Mouse (Mus musculus): ENCODE data around the gene Cdk6. TPM values are rescaled to one million over a fixed set of nuclear protein-coding genes. Genes with fewer than 3 reads are reported as not detected.
A peak's percentile ranks its signal among the peaks of the same experiment; 100 is the strongest.

Cdk6 gene
- total RNA-seq, 2 experiments from 2014 or later = 179 to 200 TPM

GRCm38 (mm10) chr5:3371212-3371611, 29.9 kb downstream of the Cdk6 start:
- 0 out of 2 replicates have a peak, but pooled peaks have one; percentile 23 for ATAC-seq (replicated peaks; ENCODE audit: low FRiP score, low TSS enrichment, poor library complexity, severe bottlenecking)

GRCm38 (mm10) chr5:3373170-3373569, 31.9 kb downstream of the Cdk6 start:
- no peak for ATAC-seq (replicated peaks; ENCODE audit: low FRiP score, low TSS enrichment, poor library complexity, severe bottlenecking)

- ATAC-seq (replicated peaks; ENCODE audit: low FRiP score, low TSS enrichment, poor library complexity, severe bottlenecking) = no peak
Measured at GRCm38 (mm10) chr5:3374763-3375162, 33.5 kb downstream of the Cdk6 start.

GRCm38 (mm10) chr5:3376167-3376566, 34.9 kb downstream of the Cdk6 start:
- ATAC-seq (replicated peaks; ENCODE audit: low FRiP score, low TSS enrichment, poor library complexity, severe bottlenecking) = no peak

GRCm38 (mm10) chr5:3379252-3379651, 38.0 kb downstream of the Cdk6 start:
- no peak for ATAC-seq (replicated peaks; ENCODE audit: low FRiP score, low TSS enrichment, poor library complexity, severe bottlenecking)

- ATAC-seq (replicated peaks; ENCODE audit: low FRiP score, low TSS enrichment, poor library complexity, severe bottlenecking) = no peak
Measured at GRCm38 (mm10) chr5:3380692-3381233, 39.5 kb downstream of the Cdk6 start.

- ATAC-seq (replicated peaks; ENCODE audit: low FRiP score, low TSS enrichment, poor library complexity, severe bottlenecking) = no peak
Measured at GRCm38 (mm10) chr5:3381795-3382194, 40.5 kb downstream of the Cdk6 start.

- ATAC-seq (replicated peaks; ENCODE audit: low FRiP score, low TSS enrichment, poor library complexity, severe bottlenecking) = 0 out of 2 replicates have a peak, but pooled peaks have one; percentile 5
Measured at GRCm38 (mm10) chr5:3382343-3383040, 41.2 kb downstream of the Cdk6 start.

GRCm38 (mm10) chr5:3383547-3383946, 42.3 kb downstream of the Cdk6 start:
- no peak for ATAC-seq (replicated peaks; ENCODE audit: low FRiP score, low TSS enrichment, poor library complexity, severe bottlenecking)

GRCm38 (mm10) chr5:3385078-3385477, 43.8 kb downstream of the Cdk6 start:
- ATAC-seq (replicated peaks; ENCODE audit: low FRiP score, low TSS enrichment, poor library complexity, severe bottlenecking) = peak; percentile 32; the same call in 1 of the 2 replicates

- ATAC-seq (replicated peaks; ENCODE audit: low FRiP score, low TSS enrichment, poor library complexity, severe bottlenecking) = 0 out of 2 replicates have a peak, but pooled peaks have one; percentile 11
Measured at GRCm38 (mm10) chr5:3386021-3386730, 44.9 kb downstream of the Cdk6 start.

GRCm38 (mm10) chr5:3386731-3387087, 45.4 kb downstream of the Cdk6 start:
- no peak for ATAC-seq (replicated peaks; ENCODE audit: low FRiP score, low TSS enrichment, poor library complexity, severe bottlenecking)

GRCm38 (mm10) chr5:3387138-3387537, 45.9 kb downstream of the Cdk6 start:
- peak; percentile 39 for ATAC-seq (replicated peaks; ENCODE audit: low FRiP score, low TSS enrichment, poor library complexity, severe bottlenecking)

GRCm38 (mm10) chr5:3392856-3393255, 51.6 kb downstream of the Cdk6 start:
- no peak for ATAC-seq (replicated peaks; ENCODE audit: low FRiP score, low TSS enrichment, poor library complexity, severe bottlenecking)

GRCm38 (mm10) chr5:3394145-3394544, 52.9 kb downstream of the Cdk6 start:
- 0 out of 2 replicates have a peak, but pooled peaks have one; percentile 12 for ATAC-seq (replicated peaks; ENCODE audit: low FRiP score, low TSS enrichment, poor library complexity, severe bottlenecking)

- ATAC-seq (replicated peaks; ENCODE audit: low FRiP score, low TSS enrichment, poor library complexity, severe bottlenecking) = peak; percentile 80
Measured at GRCm38 (mm10) chr5:3395020-3395419, 53.7 kb downstream of the Cdk6 start.

- ATAC-seq (replicated peaks; ENCODE audit: low FRiP score, low TSS enrichment, poor library complexity, severe bottlenecking) = no peak
Measured at GRCm38 (mm10) chr5:3396214-3396613, 54.9 kb downstream of the Cdk6 start.

- no peak for ATAC-seq (replicated peaks; ENCODE audit: low FRiP score, low TSS enrichment, poor library complexity, severe bottlenecking)
Measured at GRCm38 (mm10) chr5:3396910-3397575, 55.8 kb downstream of the Cdk6 start.

- no peak for ATAC-seq (replicated peaks; ENCODE audit: low FRiP score, low TSS enrichment, poor library complexity, severe bottlenecking)
Measured at GRCm38 (mm10) chr5:3399784-3400494, 58.7 kb downstream of the Cdk6 start.

All from megakaryocyte-erythroid progenitor cell, adult 5-6 weeks (primary cell).